Mouse (Mus musculus) cerebellum, adult 9-11 months (tissue): ENCODE data around the gene 6330409D20Rik.
A peak's percentile ranks its signal among the peaks of the same experiment; 100 is the strongest.

Source experiments
- DNase-seq: peaks from one replicate; pipeline ENCODE4 v3.0.0; 2022

6330409D20Rik gene

GRCm38 (mm10) chr2:32740916-32741272 lies at the start of gene 6330409D20Rik:
TSS of gene 6330409D20Rik (minus strand) at chr2:32741016.
- no peak for DNase-seq

GRCm38 (mm10) chr2:32788581-32788980 lies 47.8 kb upstream of the 6330409D20Rik start:
- DNase-seq, result no peak

- DNase-seq, result no peak
Observed at GRCm38 (mm10) chr2:32787176-32787575, 46.4 kb upstream of the 6330409D20Rik start.

- DNase-seq, result no peak
Observed at GRCm38 (mm10) chr2:32784048-32784681, 43.3 kb upstream of the 6330409D20Rik start, which contains the start of gene Cfap157. TSS of gene Cfap157 (minus strand) at chr2:32784428.

GRCm38 (mm10) chr2:32781710-32782109 lies 40.9 kb upstream of the 6330409D20Rik start:
- no peak for DNase-seq

GRCm38 (mm10) chr2:32779714-32780113 lies 38.9 kb upstream of the 6330409D20Rik start:
- no peak for DNase-seq

GRCm38 (mm10) chr2:32779131-32779530 lies 38.3 kb upstream of the 6330409D20Rik start:
- DNase-seq, result peak; percentile 78

- no peak for DNase-seq
Observed at GRCm38 (mm10) chr2:32778081-32778480, 37.3 kb upstream of the 6330409D20Rik start.

GRCm38 (mm10) chr2:32776192-32776591 lies 35.4 kb upstream of the 6330409D20Rik start:
- no peak for DNase-seq

GRCm38 (mm10) chr2:32775359-32776074 lies 34.7 kb upstream of the 6330409D20Rik start, which contains the start of the genes Ttc16 and Ptrh1:
TSS of gene Ttc16 (minus strand) at chr2:32775633.
TSS of gene Ptrh1 (plus strand) at chr2:32775786.
- DNase-seq, result peak; percentile 97

GRCm38 (mm10) chr2:32772626-32773279 lies 31.9 kb upstream of the 6330409D20Rik start:
- no peak for DNase-seq

GRCm38 (mm10) chr2:32771886-32772285 lies 31.1 kb upstream of the 6330409D20Rik start:
- DNase-seq, result no peak

- DNase-seq, result no peak
Observed at GRCm38 (mm10) chr2:32769327-32770085, 28.7 kb upstream of the 6330409D20Rik start.

GRCm38 (mm10) chr2:32768661-32769285 lies 28.0 kb upstream of the 6330409D20Rik start:
- peak; percentile 66 for DNase-seq

GRCm38 (mm10) chr2:32767241-32767640 lies 26.4 kb upstream of the 6330409D20Rik start:
- DNase-seq, result no peak

GRCm38 (mm10) chr2:32763353-32763752 lies 22.5 kb upstream of the 6330409D20Rik start:
- DNase-seq, result no peak

- DNase-seq, result no peak
Observed at GRCm38 (mm10) chr2:32761859-32762258, 21.0 kb upstream of the 6330409D20Rik start.

- no peak for DNase-seq
Observed at GRCm38 (mm10) chr2:32761361-32761760, 20.5 kb upstream of the 6330409D20Rik start.

- no peak for DNase-seq
Observed at GRCm38 (mm10) chr2:32759001-32759400, 18.2 kb upstream of the 6330409D20Rik start.

- DNase-seq, result no peak
Observed at GRCm38 (mm10) chr2:32758503-32758902, 17.7 kb upstream of the 6330409D20Rik start.

GRCm38 (mm10) chr2:32757056-32757845 lies 16.4 kb upstream of the 6330409D20Rik start, which contains the start of gene Tor2a:
TSS of gene Tor2a (plus strand) at chr2:32757234.
- DNase-seq, result peak; percentile 97

- DNase-seq, result no peak
Observed at GRCm38 (mm10) chr2:32756674-32757055, 15.8 kb upstream of the 6330409D20Rik start.
